ENCODE assay signal across 8 mouse cellular contexts in the genomic region with DNA sequence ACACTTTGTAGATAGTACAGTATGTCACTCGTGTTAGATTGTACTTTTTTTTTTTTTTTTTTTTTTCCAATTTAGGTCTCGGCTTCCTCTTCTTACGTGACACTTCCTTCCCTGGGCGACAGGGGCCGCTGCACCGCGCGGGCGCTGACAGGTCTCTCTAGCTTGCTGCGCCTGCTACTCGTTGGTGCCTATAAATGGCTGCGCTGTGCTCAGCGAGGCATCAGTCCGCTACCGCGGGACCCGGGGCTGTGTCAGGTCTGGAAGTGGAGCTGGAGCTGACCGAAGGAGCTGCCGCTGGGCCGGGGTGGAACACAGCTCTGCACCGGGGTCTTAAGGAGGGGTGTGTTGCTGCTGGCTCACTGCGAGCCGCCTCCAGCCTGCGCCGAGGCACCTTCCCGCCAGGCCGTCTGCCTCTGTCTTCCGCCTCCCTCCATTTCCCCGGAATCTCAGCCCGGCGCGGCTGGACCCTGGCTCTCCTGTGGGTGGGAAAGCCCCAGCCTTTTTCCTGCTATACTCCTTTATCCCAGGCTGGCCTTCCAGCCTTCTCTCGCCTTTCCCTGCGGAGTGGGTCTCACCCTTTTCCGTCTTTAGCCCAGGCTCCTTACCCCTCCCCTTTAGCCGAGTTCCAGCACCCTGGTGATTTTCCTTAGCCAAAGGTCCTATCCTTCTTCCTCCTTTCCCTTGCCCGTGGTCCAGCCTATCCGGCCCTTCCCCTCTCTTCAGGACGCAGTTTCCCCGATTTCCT. TPM values are rescaled to one million over a fixed set of nuclear protein-coding genes. Genes with fewer than 3 reads are reported as not detected.
DNase-seq lines count a peak whose midpoint lies in the region; ATAC-seq lines count a peak whose summit lies in the region.

A gene (plus strand): TSS at position 154 of the 745 bp plus-strand sequence.

- H3K36me3 ChIP-seq in hindbrain, embryonic 15.5 days = no peaks in the 10 kb centered on the region

- peak within 1 kb of the TSS; percentile 69 for H3K4me2 ChIP-seq in hindbrain, embryonic 15.5 days

- H3K27ac ChIP-seq in hindbrain, embryonic 15.5 days (replicated peaks) = peak within 1 kb of the TSS; percentile 89

- H3K9ac ChIP-seq in hindbrain, embryonic 15.5 days = peak within 1 kb of the TSS; percentile 93

- H3K4me3 ChIP-seq in hindbrain, embryonic 15.5 days = peak within 1 kb of the TSS; percentile 85

- ATAC-seq in hindbrain, embryonic 15.5 days (ENCODE audit: low FRiP score, low read depth) = peak; percentile 94

- H3K27me3 ChIP-seq in hindbrain, embryonic 15.5 days = no peaks in the 10 kb centered on the region

- H3K4me1 ChIP-seq in hindbrain, embryonic 15.5 days (replicated peaks) = peaks cover 45% of the 10 kb centered on the region

- no peaks in the 10 kb centered on the region for H3K9me3 ChIP-seq in hindbrain, embryonic 15.5 days

- peak; percentile 92 for DNase-seq in R1 (ENCODE audit: low read depth, low spot score)
- DNase-seq in cerebellum, postnatal 25 days = peak; percentile 98 to 99
- peak; percentile 95 for DNase-seq in frontal cortex, postnatal 36 days (ENCODE audit: low spot score in 2 of 2)
- DNase-seq in left cerebral cortex, adult 11 months (ENCODE audit: low spot score) = peak; percentile 88
- DNase-seq in lung, postnatal 4 days = peak; percentile 95
- peak; percentile 81 for DNase-seq in retina, postnatal 7 days (ENCODE audit: low read depth, low spot score)
- peak; percentile 95 for DNase-seq in urinary bladder, adult 2 months (ENCODE audit: low spot score)

- under 1% methylated on average over 40 of the region's 40 CpGs for WGBS in hindbrain, embryonic 15.5 days

RNA-seq across cellular contexts. Expression of the gene that starts here (rescaled TPM):
- 8.1 and 10.1 TPM in 2 replicates for polyA plus RNA-seq in hindbrain, embryonic 15.5 days (2015; fragmentation: Nextera tagmentation; extraction: Ambion mirVana)
- polyA plus RNA-seq in urinary bladder, adult 2 months (2012; rRNA removed) = 30.7 and 43.4 TPM in 2 replicates

Comparison
In these comparisons a context has a peak if more than half of its experiments do, and no peak if none do; other contexts are left out.
1. Peak in every context shown above with its lines: DNase-seq, ATAC-seq, H3K4me3 ChIP-seq and H3K27ac ChIP-seq.